Mouse (Mus musculus) erythroid progenitor cell, adult 5-6 weeks (primary cell): ENCODE measurements around the gene Lmo1. TPM values are rescaled to one million over a fixed set of nuclear protein-coding genes. Genes with fewer than 3 reads are reported as not detected.

Experiments
- ATAC-seq: replicated peaks from 2 replicates; pipeline ENCODE4 v1.8.0; 2016; ENCODE audit warnings: moderate number of reproducible peaks, mild to moderate bottlenecking, moderate TSS enrichment, inconsistent platforms; ENCODE audit not compliant: poor library complexity, low FRiP score, severe bottlenecking
- total RNA-seq, 2 experiments: library from RNA; stranded (forward) in 1 of 2; stranded (reverse) in 1 of 2; fragments of 150-400 nt in 1 of 2; fragments of 186-747, 209-891 nt in 1 of 2; gene quantifications; 2 replicates each; pipeline versions ENCODE4 v1.2.3 to v1.2.4; 2015 to 2017; ENCODE audit warnings: low replicate concordance in 2 of 2

Gene Lmo1
- total RNA-seq (2015; ENCODE audit: low replicate concordance) (not detected in 2 replicates), total RNA-seq (2017; ENCODE audit: low replicate concordance) (not detected in 2 replicates)

GRCm38 (mm10) chr7:109174949-109175669 lies at the start of gene Lmo1:
TSS of gene Lmo1 (minus strand) at chr7:109175207.
- no peak for ATAC-seq

- ATAC-seq = no peak
These were observed 46.7 kb upstream of the Lmo1 start for GRCm38 (mm10) chr7:109221716-109222110.

GRCm38 (mm10) chr7:109220766-109221715 lies 46.0 kb upstream of the Lmo1 start:
- no peak for ATAC-seq

- no peak for ATAC-seq
These were observed 45.0 kb upstream of the Lmo1 start for GRCm38 (mm10) chr7:109220026-109220425.

- no peak for ATAC-seq
These were observed 43.9 kb upstream of the Lmo1 start for GRCm38 (mm10) chr7:109218977-109219271.

GRCm38 (mm10) chr7:109218130-109218976 lies 43.3 kb upstream of the Lmo1 start:
- ATAC-seq = peak; percentile 71; the same call in 1 of the 2 replicates

- no peak for ATAC-seq
These were observed 34.8 kb upstream of the Lmo1 start for GRCm38 (mm10) chr7:109209804-109210203.

GRCm38 (mm10) chr7:109207811-109208210 lies 32.8 kb upstream of the Lmo1 start:
- ATAC-seq = no peak

GRCm38 (mm10) chr7:109206358-109206757 lies 31.4 kb upstream of the Lmo1 start:
- ATAC-seq = no peak

- ATAC-seq = no peak
These were observed 28.1 kb upstream of the Lmo1 start for GRCm38 (mm10) chr7:109203140-109203539.

- ATAC-seq = no peak
These were observed 25.6 kb upstream of the Lmo1 start for GRCm38 (mm10) chr7:109200559-109200958.

GRCm38 (mm10) chr7:109197161-109197650 lies 22.2 kb upstream of the Lmo1 start:
- ATAC-seq = no peak

- ATAC-seq = no peak
These were observed 21.5 kb upstream of the Lmo1 start for GRCm38 (mm10) chr7:109196399-109197082.

GRCm38 (mm10) chr7:109195982-109196381 lies 21.0 kb upstream of the Lmo1 start:
- ATAC-seq = no peak

GRCm38 (mm10) chr7:109194850-109195249 lies 19.8 kb upstream of the Lmo1 start:
- no peak for ATAC-seq

GRCm38 (mm10) chr7:109187244-109188035 lies 12.4 kb upstream of the Lmo1 start:
- ATAC-seq = no peak

GRCm38 (mm10) chr7:109185975-109186374 lies 11.0 kb upstream of the Lmo1 start:
- no peak for ATAC-seq

GRCm38 (mm10) chr7:109185564-109185963 lies 10.6 kb upstream of the Lmo1 start:
- no peak for ATAC-seq

GRCm38 (mm10) chr7:109176688-109177087 lies 1.7 kb upstream of the Lmo1 start:
- no peak for ATAC-seq
